Mouse (Mus musculus): ENCODE data around the gene Lipo1. TPM values are rescaled to one million over a fixed set of nuclear protein-coding genes. Genes with fewer than 3 reads are reported as not detected.

Gene Lipo1
- not detected in 2 replicates for polyA plus RNA-seq (2021; fragmentation: Nextera tagmentation)
- long read RNA-seq, experiment 1: 0 reads
- long read RNA-seq, experiment 2: 0 reads

GRCm38 (mm10) chr19:33787359-33787758 is at the start of gene Lipo1:
Gene Lipo1 (minus strand): TSS chr19:33787459.

DNA sequence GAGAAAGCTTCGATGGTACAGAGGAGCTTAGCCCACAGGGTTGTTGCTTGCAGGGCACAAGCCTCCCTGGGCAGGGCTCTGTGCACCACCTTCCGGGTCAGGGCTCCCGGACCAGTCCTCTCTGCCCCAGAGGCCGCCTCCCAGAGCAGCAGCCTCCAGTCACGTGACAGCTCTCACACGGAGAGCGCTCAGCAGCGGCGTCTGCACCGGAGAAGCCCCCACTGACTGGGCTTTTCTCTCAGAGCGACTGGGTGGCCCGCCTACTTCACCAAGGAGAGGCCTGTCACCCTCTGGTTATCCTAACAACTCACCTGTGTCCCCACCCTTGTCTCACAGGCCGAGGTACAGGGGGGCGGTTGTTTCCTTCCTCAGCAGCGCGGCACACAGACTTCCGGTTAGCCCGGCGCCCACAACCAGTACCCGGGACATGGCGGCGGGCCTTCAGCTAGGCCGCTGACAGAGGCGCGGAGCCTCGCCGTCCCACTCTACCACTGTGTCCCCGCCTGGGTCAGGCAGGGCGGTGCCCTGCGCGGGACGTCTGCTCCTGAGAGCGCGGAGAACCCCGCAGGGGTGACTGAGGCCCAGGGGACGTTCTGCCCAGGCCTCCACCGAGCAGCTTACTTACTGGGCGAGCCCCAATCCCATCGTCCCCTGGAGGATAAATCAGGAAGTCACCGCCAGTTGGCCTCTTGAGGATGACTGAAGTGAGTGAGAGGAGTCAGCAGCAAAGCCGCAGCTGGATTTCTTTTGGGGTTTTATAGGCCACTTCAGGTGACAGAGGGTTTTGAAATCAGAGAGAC is 25.8 kb downstream of the Lipo1 start, which contains the start of gene Lipo3:
TSS of gene Lipo3 (minus strand) at position 665 of the 800 bp plus-strand sequence.

GRCm38 (mm10) chr19:33751259-33751658 is 36.0 kb downstream of the Lipo1 start, which contains the start of gene Lipo2:
Gene Lipo2 (minus strand): TSS chr19:33751359.

Other genes starting within 250 kb of the Lipo1 start
- gene Gm8978, start 162.2 kb downstream of the Lipo1 start, polyA plus RNA-seq (2021; fragmentation: Nextera tagmentation): not detected in 2 replicates
- gene Lipo2, start 36.1 kb downstream of the Lipo1 start, polyA plus RNA-seq (2021; fragmentation: Nextera tagmentation): 0.20 TPM in 2 replicates
- gene Lipo3, start 25.5 kb downstream of the Lipo1 start, polyA plus RNA-seq (2021; fragmentation: Nextera tagmentation): 4.9 and 5.2 TPM in 2 replicates
- gene Lipf, start 173.7 kb upstream of the Lipo1 start, polyA plus RNA-seq (2021; fragmentation: Nextera tagmentation): not detected in 2 replicates
- gene Lipk, start 220.8 kb upstream of the Lipo1 start, polyA plus RNA-seq (2021; fragmentation: Nextera tagmentation): not detected in 2 replicates

Measured in left cerebral cortex, adult 6 months (tissue).